Mouse (Mus musculus): ENCODE data around the gene Cdr1.

Cdr1 gene

GRCm38 (mm10) chrX:61185458-61185857, at the start of gene Cdr1:
Cdr1 (minus strand) TSS chrX:61185558.
- peak; percentile 1 for DNase-seq (ENCODE audit: low read depth, low spot score)

GRCm38 (mm10) chrX:61185869-61186268, 511 bp upstream of the Cdr1 start:
- DNase-seq (ENCODE audit: low read depth, low spot score): peak; percentile 2

GRCm38 (mm10) chrX:61166519-61166918, 18.8 kb downstream of the Cdr1 start:
- no peak for DNase-seq (ENCODE audit: low read depth, low spot score)

- no peak for DNase-seq (ENCODE audit: low read depth, low spot score)
These were observed 24.1 kb downstream of the Cdr1 start for GRCm38 (mm10) chrX:61161249-61161648.

GRCm38 (mm10) chrX:61154657-61155256, 30.6 kb downstream of the Cdr1 start:
- no peak for DNase-seq (ENCODE audit: low read depth, low spot score)

- DNase-seq (ENCODE audit: low read depth, low spot score): no peak
These were observed 31.1 kb downstream of the Cdr1 start for GRCm38 (mm10) chrX:61154246-61154645.

GRCm38 (mm10) chrX:61146569-61146968, 38.8 kb downstream of the Cdr1 start:
- no peak for DNase-seq (ENCODE audit: low read depth, low spot score)

GRCm38 (mm10) chrX:61145416-61145815, 39.9 kb downstream of the Cdr1 start:
- DNase-seq (ENCODE audit: low read depth, low spot score): no peak

GRCm38 (mm10) chrX:61134592-61134991, 50.8 kb downstream of the Cdr1 start:
- no peak for DNase-seq (ENCODE audit: low read depth, low spot score)
